Mouse (Mus musculus) embryonic facial prominence, embryonic 10.5 days (tissue): ENCODE data around the gene Olfr11. TPM values are rescaled to one million over a fixed set of nuclear protein-coding genes. Genes with fewer than 3 reads are reported as not detected.

Experiments
- DNase-seq: peaks from one replicate; pipeline ENCODE4 v3.0.0-alpha.2; 2017; ENCODE audit warnings: low spot score
- H3K27ac ChIP-seq: fragments of 300-500 bp; sonication (generic); replicated peaks from 2 replicates; pipeline ENCODE4 v1.5.1; 2016; ENCODE audit warnings: mild to moderate bottlenecking
- H3K27me3 ChIP-seq: fragments of 300-500 bp; sonication (generic); replicated peaks from 2 replicates; pipeline ENCODE4 v1.6.1; 2016; ENCODE audit warnings: low read depth, mild to moderate bottlenecking; ENCODE audit not compliant: poor library complexity, severe bottlenecking
- H3K36me3 ChIP-seq: fragments of 300-500 bp; sonication (generic); replicated peaks from 2 replicates; pipeline ENCODE4 v1.6.1; 2016; ENCODE audit warnings: mild to moderate bottlenecking, moderate library complexity
- H3K4me1 ChIP-seq: fragments of 300-500 bp; sonication (generic); 2 replicates; pipeline ENCODE4 v1.6.1; 2016
- H3K4me3 ChIP-seq: fragments of 300-500 bp; sonication (generic); 2 replicates; pipeline ENCODE4 v1.5.1; 2016; ENCODE audit warnings: mild to moderate bottlenecking, moderate library complexity
- H3K9me3 ChIP-seq: fragments of 300-500 bp; sonication (generic); 2 replicates; pipeline ENCODE4 v1.6.1; 2016; ENCODE audit warnings: mild to moderate bottlenecking
- WGBS: fragments of 180-500 bp; shearing (Covaris S2); methylation state at CpG from one replicate; pipeline ENCODE4 v1.1.7; 2016; 5-methylcytosine and 5-hydroxymethylcytosine counted together
- polyA plus RNA-seq: library from polyadenylated mRNA; unstranded; fragments of >200 nt; fragmentation: Nextera tagmentation; extraction: Ambion mirVana; gene quantifications from 2 replicates; pipeline ENCODE4 v1.2.1, GENCODE M21; 2016

The Olfr11 gene
- polyA plus RNA-seq: not detected in 2 replicates

- Histone ChIP-seq H3K27me3 (no peaks in the 10 kb centered on the region), H3K27ac (no peak within 1 kb of the TSS), H3K9me3 (no peaks in the 10 kb centered on the region), H3K4me1 (no peaks in the 10 kb centered on the region), H3K36me3 (no peaks in the 10 kb centered on the region), H3K4me3 (no peak within 1 kb of the TSS)
- 86% methylated on average over 2 of the region's 2 CpGs for WGBS
- DNase-seq: no peak
These were observed at the start of gene Olfr11 for GRCm38 (mm10) chr13:21642418-21642817. Gene Olfr11 (minus strand): TSS chr13:21642518.

DNA sequence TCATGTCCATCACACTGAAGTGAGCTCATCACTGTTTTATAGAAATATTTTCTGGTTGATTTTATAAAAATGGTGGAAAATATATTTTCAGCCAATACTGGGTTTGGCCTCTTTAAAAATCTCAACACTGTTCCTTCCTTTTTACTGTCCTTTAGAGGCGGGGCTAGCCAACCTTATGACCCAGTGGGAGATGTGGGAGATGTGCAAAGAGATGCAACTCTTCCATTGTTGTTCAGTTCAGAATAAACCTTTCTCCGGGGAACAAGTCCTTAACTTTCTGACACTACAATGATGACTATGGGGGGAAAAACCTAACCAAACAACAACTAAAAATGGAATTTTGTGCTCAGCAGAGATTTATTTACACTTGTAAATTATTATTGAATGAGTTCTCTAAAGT lies 35.0 kb upstream of the Olfr11 start, which contains the start of gene Olfr1360:
TSS of gene Olfr1360 (minus strand) at position 101 of the 400 bp plus-strand sequence.
- no peaks in the 10 kb centered on the region for H3K4me1 ChIP-seq
- no peaks in the 10 kb centered on the region for H3K36me3 ChIP-seq
- no peak for DNase-seq
- WGBS: 82% methylated on average over 2 of the region's 2 CpGs
- no peak within 1 kb of the TSS for H3K27ac ChIP-seq
- no peak within 1 kb of the TSS for H3K4me3 ChIP-seq
- H3K27me3 ChIP-seq: no peaks in the 10 kb centered on the region
- H3K9me3 ChIP-seq: no peaks in the 10 kb centered on the region

DNA sequence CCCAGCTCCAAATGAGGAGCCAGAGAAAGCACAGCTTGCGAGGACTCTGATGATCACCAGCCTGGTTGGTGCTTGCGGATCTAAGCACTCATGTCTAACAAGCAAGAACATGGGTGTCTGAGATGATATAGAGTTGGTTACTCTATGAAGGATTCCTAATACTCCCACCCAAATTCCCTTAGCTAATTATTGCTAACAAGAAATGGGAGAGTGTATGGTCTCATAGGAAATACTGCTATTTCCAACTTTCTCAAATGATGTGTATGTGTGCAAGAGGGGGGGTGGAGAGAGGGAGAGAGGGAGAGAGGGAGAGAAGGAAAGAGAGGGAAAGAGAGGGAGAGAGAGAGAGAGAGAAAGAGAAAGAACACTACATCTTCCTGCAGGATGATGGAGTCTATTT lies 21.0 kb upstream of the Olfr11 start, which contains the start of gene Olfr1361:
TSS of gene Olfr1361 (minus strand) at position 101 of the 400 bp plus-strand sequence.
- H3K36me3 ChIP-seq: no peaks in the 10 kb centered on the region
- H3K27me3 ChIP-seq: no peaks in the 10 kb centered on the region
- no peak within 1 kb of the TSS for H3K27ac ChIP-seq
- 63% methylated on average over 2 of the region's 2 CpGs for WGBS
- no peaks in the 10 kb centered on the region for H3K4me1 ChIP-seq
- DNase-seq: no peak
- no peak within 1 kb of the TSS for H3K4me3 ChIP-seq
- no peaks in the 10 kb centered on the region for H3K9me3 ChIP-seq

- Histone ChIP-seq H3K27ac (no peak within 1 kb of the TSS), H3K27me3 (no peaks in the 10 kb centered on the region), H3K4me1 (no peaks in the 10 kb centered on the region), H3K36me3 (no peaks in the 10 kb centered on the region), H3K9me3 (no peaks in the 10 kb centered on the region), H3K4me3 (no peak within 1 kb of the TSS)
- no peak for DNase-seq
These were observed 28.4 kb downstream of the Olfr11 start, which contains the start of gene Olfr1362 for GRCm38 (mm10) chr13:21613922-21614321. Gene Olfr1362 (minus strand): TSS chr13:21614022.

GRCm38 (mm10) chr13:21591618-21592017 lies 50.7 kb downstream of the Olfr11 start:
- H3K27me3 ChIP-seq: no peaks in the 10 kb centered on the region
- no peaks in the 10 kb centered on the region for H3K4me1 ChIP-seq
- no peaks in the 10 kb centered on the region for H3K36me3 ChIP-seq
- no peak overlapping the region for H3K27ac ChIP-seq
- DNase-seq: no peak
- peaks cover 7% of the 10 kb centered on the region; the same call in 1 of the 2 replicates for H3K9me3 ChIP-seq
- 70% methylated on average over 2 of the region's 2 CpGs for WGBS
- H3K4me3 ChIP-seq: no peak overlapping the region

Other genes starting within 250 kb of the Olfr11 start
- 91.5 and 91.9 TPM in 2 replicates for gene Zkscan3, start 239.8 kb downstream of the Olfr11 start, polyA plus RNA-seq
- 4.2 and 4.9 TPM in 2 replicates for gene Pgbd1, start 201.5 kb downstream of the Olfr11 start, polyA plus RNA-seq
- 29.4 and 29.9 TPM in 2 replicates for gene Zscan26, start 188.8 kb downstream of the Olfr11 start, polyA plus RNA-seq
- gene Nkapl, start 174.0 kb downstream of the Olfr11 start, polyA plus RNA-seq: 1.3 and 2.0 TPM in 2 replicates
- gene Zkscan4, start 163.6 kb downstream of the Olfr11 start, polyA plus RNA-seq: 3.0 and 3.5 TPM in 2 replicates
- not detected in 2 replicates for gene Gm10065, start 163.1 kb downstream of the Olfr11 start, polyA plus RNA-seq
- gene AK157302, start 147.3 kb downstream of the Olfr11 start, polyA plus RNA-seq: 0.63 TPM in 1 of 2 replicates, not detected in the other
- gene Gm11273, start 141.1 kb downstream of the Olfr11 start, polyA plus RNA-seq: 4.3 and 5.3 TPM in 2 replicates
- gene Zkscan8, start 111.4 kb downstream of the Olfr11 start, polyA plus RNA-seq: 7.6 and 7.8 TPM in 2 replicates
- gene Olfr1366, start 99.7 kb downstream of the Olfr11 start, polyA plus RNA-seq: 0.11 and 0.21 TPM in 2 replicates
- not detected in 2 replicates for gene Olfr1535, start 82.6 kb downstream of the Olfr11 start, polyA plus RNA-seq
- gene Olfr1364, start 60.8 kb downstream of the Olfr11 start, polyA plus RNA-seq: not detected in 2 replicates
- not detected in 2 replicates for gene Olfr1362, start 28.5 kb downstream of the Olfr11 start, polyA plus RNA-seq
- not detected in 2 replicates for gene Olfr1361, start 20.9 kb upstream of the Olfr11 start, polyA plus RNA-seq
- not detected in 2 replicates for gene Olfr1360, start 34.9 kb upstream of the Olfr11 start, polyA plus RNA-seq
- not detected in 2 replicates for gene Olfr1359, start 55.6 kb upstream of the Olfr11 start, polyA plus RNA-seq
- gene Hist1h2bl, start 73.6 kb upstream of the Olfr11 start, polyA plus RNA-seq: 1.6 and 3.1 TPM in 2 replicates
- gene Hist1h2ai, start 73.9 kb upstream of the Olfr11 start, polyA plus RNA-seq: 30.5 and 32.2 TPM in 2 replicates
- 10.7 and 12.8 TPM in 2 replicates for gene Hist1h3h, start 75.1 kb upstream of the Olfr11 start, polyA plus RNA-seq
- gene Hist1h2bm, start 79.5 kb upstream of the Olfr11 start, polyA plus RNA-seq: 5.7 and 6.0 TPM in 2 replicates
- 0.93 and 1.3 TPM in 2 replicates for gene Hist1h4j, start 92.5 kb upstream of the Olfr11 start, polyA plus RNA-seq
- 3.9 and 7.1 TPM in 2 replicates for gene Hist1h4k, start 108.0 kb upstream of the Olfr11 start, polyA plus RNA-seq
- 18.6 and 21.7 TPM in 2 replicates for gene Hist1h2ak, start 111.3 kb upstream of the Olfr11 start, polyA plus RNA-seq
- gene Hist1h2bn, start 111.6 kb upstream of the Olfr11 start, polyA plus RNA-seq: 3.6 and 4.0 TPM in 2 replicates
- 34.8 and 36.2 TPM in 2 replicates for gene Hist1h1b, start 138.1 kb upstream of the Olfr11 start, polyA plus RNA-seq
- 102 and 103 TPM in 2 replicates for gene Hist1h3i, start 140.9 kb upstream of the Olfr11 start, polyA plus RNA-seq
- 10.9 and 18.0 TPM in 2 replicates for gene Hist1h2an, start 144.7 kb upstream of the Olfr11 start, polyA plus RNA-seq
- 3.1 and 3.2 TPM in 2 replicates for gene Hist1h2bp, start 144.9 kb upstream of the Olfr11 start, polyA plus RNA-seq
- 21.7 and 23.9 TPM in 2 replicates for gene Hist1h2bq, start 167.7 kb upstream of the Olfr11 start, polyA plus RNA-seq
- not detected in 2 replicates for gene Hist1h2ao, start 167.9 kb upstream of the Olfr11 start, polyA plus RNA-seq
- not detected in 2 replicates for gene Hist1h4m, start 169.2 kb upstream of the Olfr11 start, polyA plus RNA-seq
- gene Hist1h4n, start 189.7 kb upstream of the Olfr11 start, polyA plus RNA-seq: 9.3 and 10.5 TPM in 2 replicates
- gene Hist1h2ap, start 191.0 kb upstream of the Olfr11 start, polyA plus RNA-seq: 6,093 and 6,114 TPM in 2 replicates
- 21.7 and 24.2 TPM in 2 replicates for gene Hist1h2br, start 191.2 kb upstream of the Olfr11 start, polyA plus RNA-seq